Mouse (Mus musculus): ENCODE data around the gene Foxj2.

Foxj2 gene

DNA sequence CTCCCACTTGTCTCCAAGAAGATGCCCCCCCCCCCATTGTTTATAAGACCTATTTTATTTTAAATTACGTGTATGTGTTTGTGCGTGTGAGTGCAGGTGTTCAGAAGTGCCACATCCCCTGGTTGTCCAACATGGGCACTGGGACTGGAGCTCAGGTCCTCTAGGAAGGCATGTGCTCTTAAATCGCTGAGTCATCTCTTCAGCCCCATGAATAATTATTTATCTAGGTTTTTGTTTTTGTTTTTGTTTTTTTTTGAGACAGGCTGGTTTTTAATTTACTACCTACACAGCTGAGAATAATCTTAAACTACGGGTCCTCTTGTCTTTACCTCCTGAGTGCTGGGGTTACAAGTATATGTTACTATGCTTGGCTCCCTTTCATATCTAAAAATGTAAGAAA is 6.1 kb upstream of the Foxj2 start:
- no peak for DNase-seq (ENCODE audit: low read depth, low spot score)

DNA sequence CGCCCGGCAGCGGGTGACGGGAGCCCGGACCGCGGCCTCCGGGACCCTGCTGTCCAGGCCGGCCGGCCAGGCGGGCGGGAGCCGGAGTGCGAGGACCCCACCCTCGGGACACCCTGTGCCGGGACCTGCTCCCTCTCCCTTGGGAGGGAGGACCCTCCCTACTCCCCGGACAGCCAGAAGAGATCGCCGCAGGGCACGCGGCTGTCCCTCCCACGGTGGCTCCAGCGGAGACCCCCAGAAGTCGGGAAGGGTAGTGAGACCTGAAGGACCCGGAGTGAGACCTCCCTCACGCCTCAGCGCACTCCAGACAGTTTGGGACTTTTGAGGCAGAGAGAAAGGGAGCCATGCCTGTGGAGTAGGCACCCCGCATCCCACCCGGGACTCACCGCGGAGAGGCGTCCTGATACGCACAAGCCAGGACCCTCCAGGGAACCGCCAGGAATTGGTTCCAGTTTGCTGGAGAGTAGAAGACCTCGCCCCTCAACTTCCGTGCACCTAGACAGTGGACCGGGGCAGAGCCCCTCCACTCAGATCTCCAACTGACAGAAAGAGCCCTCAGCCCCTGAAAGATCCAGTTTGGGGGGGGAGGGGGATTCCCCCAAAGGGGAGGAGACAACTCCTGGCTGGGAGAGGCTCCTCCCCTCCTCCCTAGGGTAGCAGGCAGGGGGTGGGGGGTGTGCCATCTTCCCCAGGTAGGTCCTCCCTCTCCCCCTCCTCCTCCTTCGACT is 521 bp downstream of the Foxj2 start:
- peak; percentile 50 for DNase-seq (ENCODE audit: low read depth, low spot score)

DNA sequence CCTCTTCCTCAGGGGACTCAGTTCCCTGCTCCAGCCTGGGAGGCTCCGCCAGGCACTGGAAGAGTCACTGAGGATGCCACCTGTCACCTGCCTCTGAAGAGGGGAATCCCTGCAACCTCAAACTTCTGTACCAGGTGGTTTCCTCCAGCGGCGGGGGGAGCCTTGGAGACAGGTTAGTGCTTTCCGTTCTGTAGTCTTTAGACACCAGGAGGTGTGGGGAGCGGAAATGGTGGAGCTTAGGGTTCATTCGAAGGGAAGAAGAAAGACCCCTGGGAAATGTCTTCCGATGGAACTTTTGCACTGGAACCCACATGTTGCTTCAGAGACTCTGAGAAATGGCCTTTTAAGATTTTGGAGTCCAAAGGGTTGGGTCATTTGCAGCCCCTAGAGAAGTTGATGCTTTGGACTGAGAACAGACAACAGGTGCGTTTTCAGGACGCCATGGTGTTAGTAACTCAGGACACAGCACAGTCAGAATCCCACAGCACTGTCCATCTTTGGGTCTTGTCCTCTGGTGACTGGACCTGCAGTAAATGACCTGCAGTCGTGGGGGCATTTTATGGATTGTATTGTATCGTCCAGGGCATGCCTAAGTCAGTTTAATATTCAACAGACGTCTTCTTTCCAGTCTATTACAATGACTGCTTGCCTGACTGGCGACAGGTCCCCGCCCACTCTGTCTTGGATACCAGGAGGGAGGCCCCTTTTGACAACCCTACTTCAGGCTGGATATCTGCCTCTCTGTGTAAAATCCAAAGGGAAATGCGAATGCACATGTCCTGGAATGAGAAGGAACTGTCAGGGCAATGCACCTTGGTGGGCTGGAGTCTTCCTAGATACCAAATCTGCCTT is 1.3 kb downstream of the Foxj2 start:
- no peak for DNase-seq (ENCODE audit: low read depth, low spot score)

DNA sequence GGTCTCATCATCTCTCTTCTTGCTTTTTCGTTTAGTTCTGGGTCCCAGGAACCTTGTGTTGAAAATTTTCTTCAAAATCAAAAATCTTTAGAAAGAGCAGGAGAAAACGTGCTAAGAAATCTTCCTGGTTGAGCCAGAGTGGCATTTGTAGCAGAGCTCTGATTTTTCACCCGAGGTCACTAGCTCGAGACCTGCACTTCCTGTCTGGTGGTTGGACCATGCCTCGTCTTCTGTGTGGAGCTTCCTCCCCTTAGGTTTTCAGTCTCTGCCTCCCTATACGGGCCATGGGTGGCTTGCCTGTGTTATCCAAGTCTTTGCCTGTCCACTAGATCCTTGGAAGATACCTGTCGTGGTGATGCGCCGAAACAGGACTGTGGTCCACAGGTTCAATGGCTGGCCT is 2.1 kb downstream of the Foxj2 start:
- DNase-seq (ENCODE audit: low read depth, low spot score), result no peak

DNA sequence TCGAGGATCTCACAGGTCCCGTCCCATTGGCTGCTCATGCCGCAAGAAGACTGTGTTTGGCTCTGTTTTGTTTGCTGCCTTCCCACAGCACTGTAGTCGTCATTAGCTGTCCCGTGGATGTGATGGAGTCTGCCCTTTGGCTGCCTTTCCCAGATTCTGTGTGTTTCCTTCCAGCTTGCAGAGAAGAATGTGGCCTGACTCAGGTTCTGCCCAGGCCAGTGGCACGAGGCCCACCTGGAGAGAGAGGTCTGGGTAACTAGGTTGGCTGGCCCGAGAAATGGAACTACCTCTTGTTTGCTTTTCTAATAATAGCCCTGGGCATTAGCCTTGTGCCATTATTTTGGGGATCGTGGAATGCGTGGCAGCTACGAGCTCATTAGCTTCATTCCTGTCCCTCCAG is 4.4 kb downstream of the Foxj2 start:
- DNase-seq (ENCODE audit: low read depth, low spot score), result no peak

DNA sequence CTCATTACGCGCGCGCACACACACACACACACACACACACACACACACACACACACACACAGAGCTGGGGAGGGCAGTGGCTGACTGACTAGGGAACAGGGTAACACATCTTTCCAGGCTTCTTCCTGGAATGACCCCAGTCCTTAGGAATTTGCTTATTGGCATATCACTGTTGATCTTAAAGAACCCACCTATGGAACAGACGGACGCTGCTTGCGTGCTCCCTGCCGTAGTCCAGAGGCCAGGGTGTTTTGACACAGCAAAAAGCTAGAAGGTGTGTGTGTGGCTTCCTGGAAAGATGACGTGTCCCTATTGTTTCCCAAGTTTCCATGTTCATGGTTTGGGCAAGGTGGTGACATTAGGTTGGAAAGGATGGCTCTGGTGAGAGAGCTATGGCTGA is 5.5 kb downstream of the Foxj2 start:
- no peak for DNase-seq (ENCODE audit: low read depth, low spot score)

DNA sequence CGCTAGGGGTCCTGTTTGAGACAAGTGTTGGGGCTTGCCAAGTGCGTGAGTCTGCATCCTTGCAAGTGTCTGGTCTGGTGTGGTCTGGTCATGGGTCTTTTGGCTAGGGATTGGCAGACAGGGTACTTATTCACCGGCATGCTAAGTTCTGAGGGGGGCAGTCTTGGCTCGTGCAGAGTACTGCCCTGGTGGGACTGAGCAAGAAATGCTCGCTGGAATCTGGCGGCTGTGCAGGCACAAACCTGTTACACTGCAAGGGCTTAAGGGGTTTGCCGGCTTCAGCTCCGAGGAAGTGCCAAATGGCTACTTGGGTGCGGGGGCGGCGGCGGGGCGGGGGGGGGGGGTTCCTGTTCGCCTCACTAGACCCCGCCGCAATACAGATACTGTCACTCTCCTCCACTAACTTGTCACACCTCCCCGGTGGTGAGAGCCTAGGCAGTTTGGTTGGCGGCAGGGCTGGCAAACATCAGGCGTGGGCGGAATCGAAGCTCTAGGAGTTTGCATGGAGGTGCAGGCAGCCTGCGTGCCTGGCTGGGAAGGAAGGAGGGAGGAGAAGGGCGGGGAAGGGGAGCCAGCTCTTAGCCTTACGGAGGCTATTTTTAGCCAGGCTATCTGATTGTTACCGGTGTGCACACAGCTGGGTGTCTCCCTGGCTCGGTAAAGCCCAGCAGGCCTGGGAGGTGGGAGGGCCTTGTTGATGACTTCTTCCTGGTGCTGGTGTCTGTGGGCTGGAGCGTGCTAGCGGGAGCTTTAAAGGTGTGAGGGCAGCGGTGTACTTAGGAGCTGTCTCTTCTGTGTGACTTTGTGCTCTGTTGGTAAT is 6.4 kb downstream of the Foxj2 start:
- DNase-seq (ENCODE audit: low read depth, low spot score), result peak; percentile 86

DNA sequence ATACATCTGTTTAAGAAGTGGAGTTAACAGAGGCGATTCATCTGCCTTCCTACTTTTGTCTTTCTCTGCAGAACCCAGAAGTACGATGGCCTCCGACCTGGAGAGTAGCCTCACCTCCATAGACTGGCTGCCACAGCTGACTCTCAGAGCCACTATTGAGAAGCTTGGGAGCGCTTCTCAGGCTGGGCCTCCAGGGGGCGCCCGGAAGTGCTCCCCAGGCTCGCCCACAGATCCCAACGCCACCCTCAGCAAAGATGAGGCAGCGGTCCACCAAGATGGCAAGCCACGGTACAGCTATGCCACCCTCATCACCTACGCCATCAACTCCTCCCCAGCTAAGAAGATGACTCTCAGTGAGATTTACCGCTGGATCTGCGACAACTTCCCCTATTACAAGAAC is 8.4 kb downstream of the Foxj2 start:
- no peak for DNase-seq (ENCODE audit: low read depth, low spot score)

DNA sequence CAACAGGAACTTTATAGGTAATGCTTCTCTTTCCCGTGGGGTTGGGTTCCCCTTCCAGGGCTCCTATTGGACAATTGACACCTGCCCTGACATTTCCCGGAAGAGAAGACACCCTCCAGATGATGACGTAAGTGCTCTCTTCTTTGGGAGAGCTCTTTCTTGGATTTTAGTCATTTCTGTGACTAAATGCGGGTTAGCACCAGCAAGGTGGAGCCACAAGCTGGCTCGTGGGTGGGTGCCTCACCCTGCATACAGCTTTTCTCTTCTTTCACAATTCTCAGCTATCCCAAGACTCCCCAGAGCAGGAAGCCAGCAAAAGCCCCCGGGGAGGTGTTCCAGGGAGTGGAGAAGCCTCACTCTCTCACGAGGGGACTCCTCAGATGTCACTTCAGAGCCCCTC is 13.2 kb downstream of the Foxj2 start:
- DNase-seq (ENCODE audit: low read depth, low spot score), result no peak

DNA sequence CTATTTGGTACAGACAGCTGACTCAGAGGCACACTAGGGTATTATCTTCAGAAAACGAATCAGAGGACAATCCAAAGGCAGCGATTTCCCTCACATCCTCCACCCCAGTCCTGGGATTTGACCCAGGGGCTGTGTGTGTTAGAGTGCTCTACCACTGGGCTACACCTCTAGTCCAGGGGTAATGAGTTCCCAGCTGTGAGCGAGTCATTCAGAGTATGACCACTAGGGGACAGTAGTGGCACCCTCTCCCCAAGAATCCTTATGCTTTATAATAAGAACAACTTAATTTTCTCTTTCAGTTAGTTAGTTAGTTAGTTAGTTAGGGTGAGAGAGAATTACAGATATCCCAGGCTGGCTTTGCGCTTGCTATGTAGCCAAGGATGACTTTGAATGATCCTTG is 14.7 kb downstream of the Foxj2 start:
- peak; percentile 81 for DNase-seq (ENCODE audit: low read depth, low spot score)

DNA sequence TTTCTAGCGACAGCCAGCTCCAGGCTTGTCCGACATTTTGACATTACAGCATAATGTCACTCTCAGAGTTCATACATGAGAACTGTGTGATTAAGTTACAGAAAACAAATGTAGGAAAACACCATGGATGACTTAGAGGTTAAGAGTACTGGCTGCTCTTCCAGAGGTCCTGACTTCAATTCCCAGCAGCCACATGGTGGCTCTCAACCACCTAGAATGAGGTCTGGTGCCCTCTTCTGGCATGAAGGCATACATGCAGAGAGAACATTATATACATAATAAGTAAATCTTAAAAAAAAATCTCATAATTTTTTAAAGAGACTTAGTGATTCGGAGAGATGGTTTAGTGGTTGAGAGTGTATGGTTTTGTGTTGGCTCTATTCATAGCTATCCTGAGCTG is 17.3 kb downstream of the Foxj2 start:
- DNase-seq (ENCODE audit: low read depth, low spot score), result no peak

DNA sequence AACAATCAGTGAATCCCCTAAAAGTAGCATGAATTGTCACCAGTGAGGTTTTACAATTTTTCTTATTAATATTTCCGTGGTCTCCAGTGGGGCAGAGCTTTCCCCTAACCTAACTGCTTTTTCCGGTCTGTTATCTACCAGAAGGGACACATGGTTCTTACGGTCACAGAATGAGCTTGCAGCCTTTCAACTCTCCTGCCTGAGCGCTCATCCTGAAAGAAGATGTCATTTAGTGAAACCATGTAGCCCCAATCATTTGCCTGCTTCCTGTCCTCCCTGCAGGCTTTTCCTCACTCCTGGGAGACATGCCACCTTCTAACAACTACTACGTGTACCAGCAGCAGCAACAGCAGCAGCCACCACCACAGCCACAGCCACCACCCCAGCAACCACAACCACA is 17.8 kb downstream of the Foxj2 start:
- DNase-seq (ENCODE audit: low read depth, low spot score), result no peak

DNA sequence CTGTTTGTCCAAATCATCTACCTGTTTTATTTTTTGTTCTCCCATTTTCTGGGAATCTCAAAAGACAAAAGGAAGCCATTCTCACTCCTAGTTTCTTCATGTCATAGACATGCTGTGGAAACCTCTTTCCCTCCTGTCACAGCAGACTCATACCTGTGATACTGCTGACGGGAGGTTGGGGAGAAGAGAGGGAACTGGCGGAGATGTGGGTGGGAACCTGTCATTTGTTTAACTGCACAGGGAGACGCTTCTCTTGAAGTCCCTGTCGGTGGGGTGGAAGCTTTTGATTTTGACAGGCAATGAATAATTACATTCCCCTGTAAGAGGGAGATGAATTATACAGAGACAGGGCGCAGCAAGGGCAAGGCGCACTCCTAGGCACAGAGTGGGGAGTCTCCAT is 24.0 kb downstream of the Foxj2 start:
- no peak for DNase-seq (ENCODE audit: low read depth, low spot score)

DNA sequence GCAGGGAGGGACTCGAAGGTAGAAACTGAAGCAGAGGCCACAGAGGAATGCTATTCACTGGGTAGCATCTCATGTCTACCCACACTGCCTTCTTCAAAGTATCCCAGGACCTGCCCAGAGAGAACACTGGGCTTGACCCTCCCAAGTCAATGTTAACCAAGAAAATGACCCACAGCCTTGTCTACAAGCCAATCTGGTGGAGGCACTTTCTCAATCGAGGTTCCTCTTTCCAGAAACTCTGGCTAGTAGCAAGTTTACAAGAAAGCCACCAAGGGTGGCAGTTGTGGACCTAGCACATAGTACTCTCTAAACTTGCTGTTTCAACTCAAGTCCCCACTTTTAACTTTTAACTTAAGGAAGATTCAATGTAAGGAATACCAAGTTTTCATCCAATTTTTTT is 33.0 kb downstream of the Foxj2 start:
- DNase-seq (ENCODE audit: low read depth, low spot score), result no peak

DNA sequence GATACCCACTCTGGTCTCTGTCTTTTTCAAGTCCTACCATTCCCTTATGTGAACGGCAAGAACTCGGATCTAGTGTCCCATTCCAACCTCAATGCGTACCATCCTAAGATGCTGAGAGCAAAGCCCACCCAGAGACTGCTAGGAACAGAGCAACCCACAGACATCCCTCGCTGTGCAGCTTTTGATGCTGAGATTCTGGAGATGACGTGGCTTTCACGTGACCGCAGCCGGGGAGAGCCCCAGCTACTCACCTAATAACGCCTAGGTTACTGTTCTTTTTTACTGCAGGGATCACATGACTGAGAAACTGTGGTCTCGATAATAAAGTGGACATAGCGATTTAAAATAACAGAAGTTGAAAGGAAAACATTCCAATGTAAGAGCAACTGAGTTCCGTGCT is 34.8 kb downstream of the Foxj2 start:
- DNase-seq (ENCODE audit: low read depth, low spot score), result no peak

DNA sequence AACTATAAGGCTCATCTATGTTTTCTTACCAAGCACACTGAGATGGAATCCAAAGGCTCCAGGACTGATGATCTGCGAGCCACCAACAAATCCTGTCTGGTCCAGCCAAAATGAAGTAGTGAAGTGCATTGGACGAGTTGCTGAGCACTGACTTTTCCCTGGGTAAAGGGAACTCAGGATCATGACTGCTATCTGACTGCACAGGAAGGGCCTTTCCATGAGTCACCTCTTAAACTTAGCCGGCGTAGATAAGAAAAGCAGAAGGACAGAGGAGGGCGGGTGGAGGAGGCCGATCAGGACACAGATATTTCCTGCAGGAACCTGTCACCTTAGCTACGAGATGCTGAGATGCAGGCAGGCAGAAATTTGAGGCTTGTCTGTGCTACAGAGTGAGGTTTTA is 36.2 kb downstream of the Foxj2 start, which contains the start of gene C3ar1:
TSS of gene C3ar1 (minus strand) at position 207 of the 400 bp plus-strand sequence.
- DNase-seq (ENCODE audit: low read depth, low spot score), result peak; percentile 76

DNA sequence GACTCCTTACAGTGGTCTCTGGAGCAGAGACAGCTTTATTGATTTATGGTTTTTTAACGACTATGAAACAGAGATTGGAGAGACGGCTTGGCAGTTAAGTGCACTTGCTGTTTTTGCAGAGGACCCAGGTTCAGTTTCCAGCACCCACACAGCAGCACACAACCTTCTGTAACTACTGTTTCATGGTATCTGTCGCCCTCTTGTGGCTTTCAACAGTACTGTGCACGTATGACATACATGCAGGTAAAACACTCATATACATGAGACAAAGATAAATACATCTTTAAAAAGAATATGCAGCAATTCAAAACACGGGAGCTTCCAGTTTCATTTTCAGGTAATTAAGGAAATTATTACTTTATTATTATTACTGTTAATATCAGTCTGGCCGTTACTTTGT is 42.7 kb downstream of the Foxj2 start:
- DNase-seq (ENCODE audit: low read depth, low spot score), result no peak

DNA sequence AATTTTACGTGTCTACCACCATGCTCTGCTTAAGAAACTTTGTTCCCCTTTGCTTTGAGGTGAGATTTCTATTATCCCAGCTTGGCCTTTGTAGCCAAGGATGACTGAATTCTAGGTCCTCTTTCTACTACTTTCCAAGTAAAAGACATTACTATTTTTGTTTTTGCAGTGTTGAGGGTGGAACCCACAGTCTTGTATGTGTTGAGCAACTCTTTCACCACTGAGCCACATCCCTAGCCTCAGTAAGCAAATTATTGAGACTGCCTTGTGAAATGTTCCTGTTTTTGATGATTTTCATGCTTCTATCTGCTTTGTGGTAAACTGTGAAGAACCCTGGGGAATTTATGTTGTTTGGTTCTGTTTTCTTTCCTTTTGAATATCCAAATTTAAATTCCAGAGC is 43.2 kb downstream of the Foxj2 start:
- DNase-seq (ENCODE audit: low read depth, low spot score), result no peak

DNA sequence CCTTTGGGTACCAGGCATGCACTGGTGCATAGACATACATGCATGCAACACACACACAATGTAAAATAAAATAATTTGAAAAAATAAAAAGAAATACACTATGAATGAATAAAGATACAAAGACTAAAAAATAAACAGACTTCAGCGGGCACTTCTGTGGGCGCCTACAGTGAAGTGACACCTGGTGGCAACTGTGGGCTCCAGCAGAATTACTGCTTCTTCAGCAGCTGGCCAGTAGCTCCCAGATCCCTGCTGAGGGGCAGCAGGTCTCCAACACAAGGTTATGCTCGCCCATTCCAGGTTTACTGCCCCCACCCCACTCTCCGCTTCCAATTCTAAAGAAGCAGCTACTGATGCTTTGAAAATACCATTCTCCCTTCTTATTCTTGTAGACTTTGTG is 48.2 kb downstream of the Foxj2 start:
- DNase-seq (ENCODE audit: low read depth, low spot score), result peak; percentile 63

DNA sequence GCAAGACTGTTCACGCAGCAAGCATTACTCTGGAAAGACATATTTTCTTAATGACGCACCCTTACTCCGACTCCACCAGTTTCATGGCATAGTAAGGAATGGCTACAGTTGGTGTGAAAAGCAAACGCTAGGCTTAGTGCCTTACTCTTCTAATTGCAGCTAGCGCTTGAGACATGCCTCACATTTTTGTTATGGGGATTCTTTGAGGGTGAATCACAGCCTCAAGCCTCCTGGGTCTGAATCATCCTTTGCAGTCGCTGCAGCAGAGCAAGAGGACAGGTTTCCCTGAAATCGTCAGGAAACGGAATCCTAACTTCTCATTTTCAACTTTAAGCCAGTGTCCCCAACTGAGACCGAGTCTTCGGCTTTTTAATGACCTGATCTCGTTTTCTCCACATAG is 50.1 kb downstream of the Foxj2 start:
- DNase-seq (ENCODE audit: low read depth, low spot score), result peak; percentile 96

DNA sequence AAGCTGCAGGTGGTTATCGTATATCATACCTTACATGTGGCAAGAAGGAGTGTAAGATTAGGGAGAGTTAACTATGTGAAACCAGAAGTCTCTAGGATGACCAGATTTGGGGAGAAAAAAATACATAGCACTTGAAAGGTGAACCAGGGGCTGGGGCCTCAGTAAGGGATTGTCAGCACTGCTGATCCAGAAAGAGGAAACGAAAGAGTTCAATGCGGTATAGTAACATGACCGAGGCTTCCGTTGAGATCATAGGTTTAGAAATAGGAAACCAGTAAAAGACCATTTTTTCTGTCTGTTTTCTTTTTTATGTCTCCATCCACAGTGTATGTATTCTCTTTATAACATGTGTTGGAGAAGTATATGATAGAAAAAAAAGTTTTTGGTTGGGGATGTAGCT is 53.1 kb downstream of the Foxj2 start:
- DNase-seq (ENCODE audit: low read depth, low spot score), result no peak
